Mouse (Mus musculus): Measurements from ENCODE around the gene Kif5c. TPM values are rescaled to one million over a fixed set of nuclear protein-coding genes. Genes with fewer than 3 reads are reported as not detected.

The Kif5c gene
- polyA plus RNA-seq, 1 experiment from 2014 or later: 35.8 TPM

DNA sequence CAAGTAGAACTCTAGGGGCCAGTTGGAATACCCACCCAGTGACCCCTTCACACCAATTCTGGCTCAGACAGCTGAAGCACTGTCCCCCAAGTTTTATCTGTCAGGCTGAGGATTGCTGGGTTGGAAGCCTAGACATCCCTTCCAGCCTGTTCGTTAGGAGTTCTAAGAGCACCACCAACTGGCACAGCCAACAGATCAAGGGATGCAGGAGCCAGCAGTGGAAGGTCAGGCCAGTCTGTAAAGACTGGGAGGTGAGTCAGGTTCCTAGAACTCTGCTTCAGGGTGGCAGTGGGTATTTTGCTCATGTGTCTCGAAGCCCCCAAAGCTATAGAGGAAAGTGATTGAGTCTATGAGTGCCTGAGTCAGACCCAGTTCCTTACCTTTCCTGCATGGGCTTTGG, 37.9 kb downstream of the Kif5c start:
- DNase-seq (ENCODE audit: extremely low spot score, low spot score): no peak
- Histone ChIP-seq H3K4me3 (no peak overlapping the region), H3K4me1 (peaks cover 40% of the 10 kb centered on the region), H3K27me3 (ENCODE audit: poor library complexity, severe bottlenecking) (no peaks in the 10 kb centered on the region), H3K9me3 (no peaks in the 10 kb centered on the region), H3K36me3 (replicated peaks) (peaks cover 12% of the 10 kb centered on the region), H3K27ac (no peak overlapping the region)
- WGBS: 88% methylated on average over 2 of the region's 2 CpGs

- 91% methylated on average over 3 of the region's 3 CpGs for WGBS
- no peak overlapping the region for H3K4me3 ChIP-seq
- H3K36me3 ChIP-seq (replicated peaks): peaks cover 5% of the 10 kb centered on the region
- no peak overlapping the region for H3K27ac ChIP-seq
- no peaks in the 10 kb centered on the region for H3K9me3 ChIP-seq
- no peaks in the 10 kb centered on the region for H3K27me3 ChIP-seq (ENCODE audit: poor library complexity, severe bottlenecking)
- H3K4me1 ChIP-seq: peaks cover 42% of the 10 kb centered on the region
- DNase-seq (ENCODE audit: extremely low spot score, low spot score): no peak
These were observed 38.6 kb downstream of the Kif5c start for GRCm38 (mm10) chr2:49657666-49658065.

DNA sequence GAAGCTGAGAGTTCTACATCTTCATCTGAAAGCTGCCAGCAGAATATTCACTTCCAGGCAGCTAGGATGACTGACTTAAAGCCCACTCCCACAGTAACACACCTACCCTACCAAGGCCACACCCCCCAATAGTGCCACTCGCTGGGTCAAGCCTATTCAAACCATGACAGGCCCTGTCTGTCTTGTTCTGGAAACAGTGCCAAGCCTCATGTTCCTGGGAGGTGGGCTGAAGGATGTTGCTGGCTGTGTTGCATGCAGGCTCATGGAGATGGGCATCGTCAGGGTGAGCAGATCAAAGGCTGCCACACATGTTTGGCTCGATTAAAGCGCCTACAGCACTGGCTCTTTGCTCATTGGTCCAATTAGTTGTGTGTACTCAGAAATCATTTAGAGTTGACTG, 39.9 kb downstream of the Kif5c start:
- Histone ChIP-seq H3K4me1 (peaks cover 42% of the 10 kb centered on the region), H3K9me3 (peaks cover 4% of the 10 kb centered on the region; the same call in 1 of the 2 replicates), H3K36me3 (replicated peaks) (0 out of 2 replicates have a peak, but pooled peaks cover 3% of the 10 kb centered on the region), H3K27me3 (ENCODE audit: poor library complexity, severe bottlenecking) (no peaks in the 10 kb centered on the region), H3K4me3 (no peak overlapping the region), H3K27ac (no peak overlapping the region)
- DNase-seq (ENCODE audit: extremely low spot score, low spot score): no peak
- WGBS: 88% methylated on average over 4 of the region's 4 CpGs

GRCm38 (mm10) chr2:49659964-49660363, 40.9 kb downstream of the Kif5c start:
- Histone ChIP-seq H3K4me3 (no peak overlapping the region), H3K27me3 (ENCODE audit: poor library complexity, severe bottlenecking) (no peaks in the 10 kb centered on the region), H3K36me3 (replicated peaks) (0 out of 2 replicates have a peak, but pooled peaks cover 3% of the 10 kb centered on the region), H3K4me1 (peaks cover 42% of the 10 kb centered on the region), H3K27ac (no peak overlapping the region), H3K9me3 (peaks cover 11% of the 10 kb centered on the region; the same call in 1 of the 2 replicates)
- 53% methylated on average over 8 of the region's 8 CpGs for WGBS
- DNase-seq (ENCODE audit: extremely low spot score, low spot score): no peak

GRCm38 (mm10) chr2:49660375-49660923, 41.4 kb downstream of the Kif5c start:
- Histone ChIP-seq H3K27me3 (ENCODE audit: poor library complexity, severe bottlenecking) (no peaks in the 10 kb centered on the region), H3K27ac (no peak overlapping the region), H3K9me3 (peaks cover 11% of the 10 kb centered on the region; the same call in 1 of the 2 replicates), H3K4me3 (no peak overlapping the region), H3K4me1 (peaks cover 38% of the 10 kb centered on the region), H3K36me3 (replicated peaks) (0 out of 2 replicates have a peak, but pooled peaks cover 3% of the 10 kb centered on the region)
- no peak for DNase-seq (ENCODE audit: extremely low spot score, low spot score)
- 89% methylated on average over 12 of the region's 12 CpGs for WGBS

DNA sequence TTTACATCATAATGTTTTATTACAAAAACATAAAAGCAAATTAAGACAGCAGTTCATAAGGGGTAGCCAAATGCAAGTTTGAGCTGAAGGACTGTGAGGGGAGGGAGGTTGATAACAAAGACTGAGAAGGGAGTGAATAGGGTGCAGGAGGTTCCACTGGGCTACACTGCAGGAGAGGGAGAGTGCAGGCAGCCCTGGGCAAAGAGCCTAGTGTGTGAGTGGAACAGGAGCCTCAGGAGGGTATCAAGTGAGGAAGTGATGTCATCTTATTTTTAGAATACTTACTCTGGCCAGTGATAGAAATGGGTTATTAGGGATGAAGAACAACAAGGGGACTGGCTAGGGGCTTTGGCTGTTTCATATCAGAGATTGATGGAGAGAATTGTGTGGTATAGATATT, 42.2 kb downstream of the Kif5c start:
- Histone ChIP-seq H3K9me3 (peaks cover 11% of the 10 kb centered on the region; the same call in 1 of the 2 replicates), H3K4me1 (peaks cover 32% of the 10 kb centered on the region), H3K36me3 (replicated peaks) (no peaks in the 10 kb centered on the region), H3K4me3 (no peak overlapping the region), H3K27ac (no peak overlapping the region), H3K27me3 (ENCODE audit: poor library complexity, severe bottlenecking) (no peaks in the 10 kb centered on the region)
- no peak for DNase-seq (ENCODE audit: extremely low spot score, low spot score)

DNA sequence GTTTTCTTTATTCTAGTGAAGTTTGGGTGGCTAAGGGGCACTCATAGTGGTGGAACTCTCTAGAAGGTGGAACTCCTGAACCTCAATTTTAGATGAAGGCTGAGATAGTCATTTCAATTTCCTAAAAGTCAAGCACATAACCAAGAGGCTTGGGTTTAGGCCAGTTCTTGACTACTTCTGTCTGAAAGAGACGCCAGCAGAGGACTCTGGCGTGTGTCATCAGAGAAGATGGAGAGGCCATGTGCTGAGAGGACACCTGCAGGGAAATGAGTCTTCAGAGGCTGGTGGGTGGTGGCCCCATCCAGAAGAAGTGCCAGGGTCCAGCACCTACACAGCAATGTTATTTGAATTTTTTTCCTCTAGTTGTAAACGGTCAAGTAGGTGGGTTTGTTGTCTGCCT, 42.8 kb downstream of the Kif5c start:
- DNase-seq (ENCODE audit: extremely low spot score, low spot score): no peak

DNA sequence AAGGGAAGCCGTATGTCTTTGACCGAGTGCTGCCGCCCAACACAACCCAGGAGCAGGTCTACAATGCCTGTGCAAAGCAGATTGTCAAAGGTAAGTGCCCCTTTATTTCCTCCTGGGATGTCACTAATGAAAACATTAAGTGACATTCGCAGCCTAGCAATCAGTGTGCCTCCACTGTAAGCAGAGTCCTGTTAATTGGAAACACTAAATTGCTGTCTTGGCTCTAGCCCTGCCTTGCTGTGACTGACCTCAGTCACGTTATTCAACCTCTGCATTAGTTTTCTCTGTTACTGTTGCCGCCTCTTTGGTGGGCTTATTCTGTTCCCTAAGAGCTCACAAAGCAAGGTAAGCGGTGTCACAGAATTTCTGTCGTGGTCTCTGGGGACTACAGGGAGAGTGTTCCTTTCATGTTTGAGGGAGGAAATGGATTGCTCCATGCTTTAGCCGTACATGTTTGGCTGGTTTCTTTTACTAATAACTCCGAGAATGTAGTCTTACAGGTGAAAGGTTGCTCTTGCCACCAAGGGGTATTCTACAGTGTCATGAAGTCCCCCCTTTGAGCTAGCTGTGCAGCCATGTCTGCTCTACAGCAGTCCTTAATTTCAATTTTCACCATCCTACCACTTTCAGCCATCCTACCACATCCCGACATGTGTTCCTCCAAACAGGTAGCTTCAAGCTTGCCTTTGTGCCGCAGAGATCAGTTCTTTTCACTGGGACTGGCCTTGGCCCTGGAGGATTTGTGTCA, 52.8 kb downstream of the Kif5c start:
- H3K36me3 ChIP-seq (replicated peaks): peaks cover 27% of the 10 kb centered on the region
- peaks cover 28% of the 10 kb centered on the region for H3K4me1 ChIP-seq
- DNase-seq (ENCODE audit: extremely low spot score, low spot score): no peak
- H3K27ac ChIP-seq: peak overlapping the region; percentile 40; the same call in 1 of the 2 replicates
- H3K9me3 ChIP-seq: peaks cover 6% of the 10 kb centered on the region; the same call in 1 of the 2 replicates
- H3K4me3 ChIP-seq: no peak overlapping the region
- H3K27me3 ChIP-seq (ENCODE audit: poor library complexity, severe bottlenecking): no peaks in the 10 kb centered on the region
- 81% methylated on average over 12 of the region's 12 CpGs for WGBS

More for the DNA sequence above, 42.8 kb downstream of the Kif5c start:
- Histone ChIP-seq H3K4me3 (no peak overlapping the region), H3K9me3 (peaks cover 11% of the 10 kb centered on the region; the same call in 1 of the 2 replicates), H3K27me3 (ENCODE audit: poor library complexity, severe bottlenecking) (no peaks in the 10 kb centered on the region), H3K4me1 (peaks cover 30% of the 10 kb centered on the region), H3K36me3 (replicated peaks) (no peaks in the 10 kb centered on the region), H3K27ac (no peak overlapping the region)
- 91% methylated on average over 3 of the region's 3 CpGs for WGBS

DNA sequence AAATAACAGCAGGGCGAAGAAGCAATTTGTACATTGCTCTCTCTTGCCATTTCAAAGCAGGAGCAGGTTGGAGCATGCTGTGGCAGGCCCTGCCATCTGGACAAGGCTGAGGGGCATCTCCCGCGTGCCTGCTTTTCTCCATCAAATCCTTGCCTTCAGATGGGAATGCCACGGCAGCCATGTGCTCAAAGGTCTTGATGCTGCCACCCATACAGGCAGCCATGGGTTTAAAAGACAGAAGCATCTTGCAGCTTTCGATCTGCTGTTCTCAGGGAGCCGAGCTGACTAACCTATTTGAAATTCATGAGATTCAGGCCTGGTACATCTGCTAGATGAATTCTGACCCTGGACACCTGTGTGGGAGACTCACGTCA, 53.4 kb downstream of the Kif5c start:
- no peak overlapping the region for H3K4me3 ChIP-seq
- DNase-seq (ENCODE audit: extremely low spot score, low spot score): no peak
- H3K9me3 ChIP-seq: peaks cover 6% of the 10 kb centered on the region; the same call in 1 of the 2 replicates
- WGBS: 84% methylated on average over 7 of the region's 7 CpGs
- H3K27ac ChIP-seq: peak overlapping the region; percentile 40
- H3K36me3 ChIP-seq (replicated peaks): peaks cover 33% of the 10 kb centered on the region
- H3K4me1 ChIP-seq: peaks cover 28% of the 10 kb centered on the region
- H3K27me3 ChIP-seq (ENCODE audit: poor library complexity, severe bottlenecking): no peaks in the 10 kb centered on the region

DNA sequence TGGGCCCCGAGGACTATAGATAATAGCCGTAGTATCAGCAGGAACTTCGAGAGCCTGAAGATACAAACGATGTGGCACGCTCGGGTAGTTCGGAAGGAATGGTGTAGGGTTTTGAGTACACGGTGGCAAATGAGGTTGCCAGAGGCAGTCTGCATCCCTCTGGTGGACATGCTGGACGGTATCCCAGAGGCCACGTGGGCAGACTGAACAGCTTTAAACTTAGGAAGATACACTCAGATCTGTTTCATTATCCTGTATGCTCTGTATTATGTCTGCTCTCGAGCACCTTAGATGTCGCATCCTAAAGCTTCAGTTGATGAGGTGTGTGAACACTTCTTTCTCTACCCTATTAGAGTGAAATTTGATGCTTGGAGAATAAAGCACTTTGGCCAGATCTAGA, 56.9 kb downstream of the Kif5c start:
- peaks cover 56% of the 10 kb centered on the region for H3K36me3 ChIP-seq (replicated peaks)
- H3K27me3 ChIP-seq (ENCODE audit: poor library complexity, severe bottlenecking): no peaks in the 10 kb centered on the region
- no peak overlapping the region for H3K4me3 ChIP-seq
- H3K27ac ChIP-seq: no peak overlapping the region
- H3K4me1 ChIP-seq: peaks cover 39% of the 10 kb centered on the region
- no peak for DNase-seq (ENCODE audit: extremely low spot score, low spot score)
- WGBS: 90% methylated on average over 12 of the region's 12 CpGs
- no peaks in the 10 kb centered on the region for H3K9me3 ChIP-seq

DNA sequence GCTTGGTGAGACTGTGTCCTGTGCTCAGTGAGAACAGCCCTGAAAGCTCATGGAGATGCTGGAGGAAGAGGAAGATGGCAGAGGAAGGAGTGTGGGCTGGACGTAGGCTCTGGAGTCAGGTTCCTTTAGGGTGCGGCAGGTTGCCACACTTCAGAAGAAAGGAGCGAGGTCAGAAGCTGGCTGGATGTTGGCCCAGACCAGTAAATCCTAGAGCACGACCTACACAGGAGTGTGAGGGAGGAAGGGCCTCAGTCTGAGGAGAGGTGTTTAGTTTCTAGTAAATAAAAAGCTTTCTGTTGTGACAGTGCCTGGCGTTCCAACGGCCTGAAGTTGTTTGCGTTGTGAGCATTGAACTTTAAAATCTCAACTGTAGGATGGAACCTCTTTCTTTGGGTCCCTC, 59.3 kb downstream of the Kif5c start:
- no peak for DNase-seq (ENCODE audit: extremely low spot score, low spot score)
- 81% methylated on average over 7 of the region's 7 CpGs for WGBS
- Histone ChIP-seq H3K27ac (peak overlapping the region; percentile 26; the same call in 1 of the 2 replicates), H3K9me3 (no peaks in the 10 kb centered on the region), H3K27me3 (ENCODE audit: poor library complexity, severe bottlenecking) (no peaks in the 10 kb centered on the region), H3K36me3 (replicated peaks) (peaks cover 63% of the 10 kb centered on the region), H3K4me3 (no peak overlapping the region), H3K4me1 (peaks cover 28% of the 10 kb centered on the region)

- Histone ChIP-seq H3K27ac (peak overlapping the region; percentile 65; the same call in 1 of the 2 replicates), H3K36me3 (replicated peaks) (peaks cover 65% of the 10 kb centered on the region), H3K27me3 (ENCODE audit: poor library complexity, severe bottlenecking) (no peaks in the 10 kb centered on the region), H3K9me3 (no peaks in the 10 kb centered on the region), H3K4me1 (peaks cover 38% of the 10 kb centered on the region), H3K4me3 (no peak overlapping the region)
- DNase-seq (ENCODE audit: extremely low spot score, low spot score): no peak
- WGBS: 86% methylated on average over 16 of the region's 16 CpGs
These were observed 60.3 kb downstream of the Kif5c start for GRCm38 (mm10) chr2:49679135-49679964.
